ENCODE assay signal across 9 mouse cellular contexts in the genomic region with DNA sequence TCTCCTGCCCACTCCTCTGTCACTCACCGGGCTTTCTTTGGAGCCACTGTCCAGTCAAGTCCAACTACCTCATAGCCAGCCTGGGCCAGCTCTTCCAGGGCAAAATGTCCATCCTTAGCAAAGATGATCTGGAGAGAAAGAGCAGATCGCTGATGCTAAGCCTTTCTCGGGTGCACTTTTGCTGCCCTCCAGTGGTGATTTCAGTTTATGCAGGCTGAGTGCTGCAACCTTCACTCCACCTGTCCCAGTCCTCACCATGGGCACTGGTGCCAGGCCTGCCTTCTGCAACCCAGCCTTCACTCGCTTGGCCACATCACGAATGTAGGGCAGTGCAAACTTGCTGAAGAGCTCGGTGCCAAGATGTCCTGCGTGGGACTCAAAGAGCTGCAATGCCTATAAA. TPM values are rescaled to one million over a fixed set of nuclear protein-coding genes. Genes with fewer than 3 reads are reported as not detected.
DNase-seq lines count a peak whose midpoint lies in the region; TF ChIP-seq lines count a peak whose summit lies in the region.
"Had no signal": no experiment of that assay in that cellular context is flagged by ENCODE, and none has a peak within 500 bp of the region (broad histone marks: within the 10 kb centered on the region; RNA-seq: fewer than 3 reads in every experiment).

No protein-coding gene starts in this region.

- TF ChIP-seq POLR2A in lung, adult 2 months (IDR thresholded peaks at IDR 0.05; ENCODE audit: borderline replicate concordance, extremely low read depth, low read depth, low read length): no peak

- peak; percentile 63 to 80 for DNase-seq in CD8-positive naive resting alpha-beta T cell, adult 2 months (ENCODE audit: low read depth in 2 of 2, low spot score in 2 of 2)
- peak; percentile 70 for DNase-seq in T-cell, adult 2 months (ENCODE audit: low spot score)
- DNase-seq in cerebellum, postnatal 25 days: peak; percentile 94 to 95
- DNase-seq in gastrocnemius, adult 2 months: peak; percentile 85
- DNase-seq in kidney, postnatal 4 days: peak; percentile 88 to 89
- peak; percentile 82 for DNase-seq in lung, adult 2 months
- peak; percentile 88 for DNase-seq in retina, postnatal 1 day
- peak; percentile 69 for DNase-seq in urinary bladder, postnatal 25 days (ENCODE audit: low spot score)

- intact Hi-C loops in gastrocnemius, adult 2 months (cut with DNase I): loop anchor here (5.0 kb wide), 1 partner anchor 274 kb away; no protein-coding TSS in a partner anchor

- peaks cover 11% of the 10 kb centered on the region for H3K4me1 ChIP-seq in lung, adult 2 months (ENCODE audit: control insufficient read depth, insufficient read depth, low read length)

- no peak overlapping the region for H3K27ac ChIP-seq in gastrocnemius, adult 2 months
- H3K27ac ChIP-seq: macrophage had no signal

- WGBS in lung, adult 2 months: 8% methylated on average over 7 of the region's 7 CpGs

- peak; percentile 97 for TF ChIP-seq CTCF in gastrocnemius, adult 2 months (IDR thresholded peaks at IDR 0.05)
- peak; percentile 91 for TF ChIP-seq CTCF in lung, adult 2 months (IDR thresholded peaks at IDR 0.05; ENCODE audit: insufficient read depth, low read length)

- H3K4me3 ChIP-seq in gastrocnemius, adult 2 months: no peak overlapping the region
- no peak overlapping the region for H3K4me3 ChIP-seq in lung, adult 2 months (replicated peaks; ENCODE audit: extremely low read depth, low read depth, low read length)

RNA-seq across cellular contexts. Expression of a gene that starts 2.8 kb away (rescaled TPM):
- total RNA-seq in gastrocnemius, adult 2 months (2021): 10 to 100 TPM; 59.1 to 69.1 TPM
- polyA plus RNA-seq in lung, adult 2 months (2012; rRNA removed): 42.1 and 56.1 TPM in 2 replicates

RNA-seq across cellular contexts. Expression of a gene that starts 3.8 kb away (rescaled TPM):
- 10 to 100 TPM; 13.8 to 15.3 TPM for total RNA-seq in gastrocnemius, adult 2 months (2021)
- 66.3 and 69.1 TPM in 2 replicates for polyA plus RNA-seq in lung, adult 2 months (2012; rRNA removed)

RNA-seq across cellular contexts. Expression of a gene that starts 27.8 kb away (rescaled TPM):
- total RNA-seq in gastrocnemius, adult 2 months (2021): 10 to 100 TPM; 22.2 to 23.2 TPM
- polyA plus RNA-seq in lung, adult 2 months (2012; rRNA removed): 4.3 and 6.1 TPM in 2 replicates
